Mouse (Mus musculus) bone marrow macrophage, adult 2 months (primary cell): ENCODE results near the gene Slc38a7. TPM values are rescaled to one million over a fixed set of nuclear protein-coding genes. Genes with fewer than 3 reads are reported as not detected.
"Not testable (repeated sequence)": the region's sequence is repeated elsewhere in the genome, so short reads cannot be mapped to it uniquely, and the experiment has no call there.

ENCODE experiments used
- H3K27ac ChIP-seq: 2 replicates; pipeline ENCODE4 v1.5.1; 2012; ENCODE audit warnings: low read depth, low read length; ENCODE audit not compliant: insufficient read depth
- H3K4me1 ChIP-seq: 2 replicates; pipeline ENCODE4 v1.6.1; 2012; ENCODE audit warnings: low read length; ENCODE audit not compliant: control insufficient read depth, insufficient read depth
- H3K4me3 ChIP-seq: 2 replicates; pipeline ENCODE4 v1.5.1; 2012; ENCODE audit warnings: mild to moderate bottlenecking, low read length, moderate library complexity; ENCODE audit not compliant: insufficient read depth
- CTCF ChIP-seq: IDR thresholded peaks from 2 replicates; pipeline ENCODE4 v1.5.1; 2012; ENCODE audit warnings: low read depth, mild to moderate bottlenecking, low read length, moderate library complexity
- POLR2A ChIP-seq: IDR thresholded peaks from 2 replicates; pipeline ENCODE4 v1.6.1; 2012; ENCODE audit warnings: mild to moderate bottlenecking, low read depth, low read length, borderline replicate concordance
- polyA plus RNA-seq: library from polyadenylated mRNA; stranded (reverse); fragments of >200 nt; gene quantifications from 2 replicates; pipeline ENCODE4 v1.2.4, GENCODE M21; 2012; ENCODE audit not compliant: missing spikeins, insufficient read depth, insufficient read length

Slc38a7 gene
- polyA plus RNA-seq, 1 experiment = 36.4 TPM

DNA sequence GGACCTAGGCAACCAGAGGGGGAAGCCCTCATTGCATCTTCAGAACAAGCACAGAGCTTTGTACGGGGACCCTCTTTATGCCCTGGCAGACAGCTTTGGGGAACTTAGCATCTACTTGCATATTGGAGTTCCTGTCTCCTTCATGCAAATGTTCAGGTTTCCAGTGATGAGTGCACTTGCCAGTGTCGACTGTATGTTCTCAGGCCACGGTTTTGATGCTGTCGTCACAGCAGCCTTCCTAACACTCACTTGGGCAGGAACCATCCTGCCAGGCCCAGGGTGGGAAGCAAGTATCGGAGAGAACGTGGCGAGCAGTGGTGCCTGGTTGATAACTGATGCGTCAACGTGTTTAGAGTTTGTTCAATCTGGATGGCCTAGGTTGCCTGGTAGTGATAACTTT lies 28.9 kb upstream of the Slc38a7 start:
- no peak for TF ChIP-seq CTCF
- no peak for TF ChIP-seq POLR2A
- Histone ChIP-seq H3K4me1 (peaks cover 31% of the 10 kb centered on the region), H3K4me3 (no peak overlapping the region), H3K27ac (no peak overlapping the region)

DNA sequence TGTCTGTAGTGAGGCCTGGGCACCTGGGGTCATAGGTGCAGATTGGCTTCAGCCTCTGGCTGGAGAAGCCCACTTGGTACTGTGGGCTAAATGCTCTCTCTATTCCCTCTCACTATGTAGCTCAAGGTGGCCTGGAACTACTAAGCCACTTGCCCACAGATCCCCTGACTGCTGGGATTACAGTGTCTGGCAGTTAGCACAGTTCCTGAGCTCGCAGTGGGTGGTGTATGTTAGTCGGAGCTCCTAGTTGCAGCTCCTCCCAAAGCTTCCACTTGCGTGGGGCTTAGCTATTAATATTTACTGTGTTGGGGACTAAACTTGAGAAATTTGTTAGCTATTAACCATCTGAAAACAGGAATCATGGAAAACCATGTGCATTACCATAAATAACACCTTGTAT lies 28.2 kb upstream of the Slc38a7 start:
- Histone ChIP-seq H3K27ac (no peak overlapping the region), H3K4me3 (no peak overlapping the region), H3K4me1 (peaks cover 26% of the 10 kb centered on the region)
- no peak for TF ChIP-seq POLR2A
- no peak for TF ChIP-seq CTCF

DNA sequence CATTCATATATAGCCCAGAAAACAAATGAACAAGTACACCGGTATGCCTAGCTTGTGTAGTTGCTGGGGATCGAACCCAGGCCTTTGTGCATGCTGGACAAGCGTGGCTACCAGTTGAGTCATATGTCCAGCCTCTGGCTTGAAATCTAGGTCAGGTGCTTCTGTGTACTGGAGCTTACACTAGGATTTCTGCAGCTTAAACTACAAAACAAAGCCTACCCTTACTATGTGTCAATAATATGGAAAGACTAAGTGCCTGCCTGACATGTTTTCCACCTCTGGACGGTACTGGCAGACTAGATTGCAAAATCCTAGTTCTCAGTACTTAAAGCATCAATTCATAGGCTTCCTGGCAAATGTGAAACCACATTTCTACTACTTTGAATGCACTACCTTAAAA lies 26.5 kb upstream of the Slc38a7 start:
- Histone ChIP-seq H3K4me1 (peaks cover 9% of the 10 kb centered on the region), H3K27ac (no peak overlapping the region), H3K4me3 (no peak overlapping the region)
- TF ChIP-seq CTCF (no peak), POLR2A (no peak)

DNA sequence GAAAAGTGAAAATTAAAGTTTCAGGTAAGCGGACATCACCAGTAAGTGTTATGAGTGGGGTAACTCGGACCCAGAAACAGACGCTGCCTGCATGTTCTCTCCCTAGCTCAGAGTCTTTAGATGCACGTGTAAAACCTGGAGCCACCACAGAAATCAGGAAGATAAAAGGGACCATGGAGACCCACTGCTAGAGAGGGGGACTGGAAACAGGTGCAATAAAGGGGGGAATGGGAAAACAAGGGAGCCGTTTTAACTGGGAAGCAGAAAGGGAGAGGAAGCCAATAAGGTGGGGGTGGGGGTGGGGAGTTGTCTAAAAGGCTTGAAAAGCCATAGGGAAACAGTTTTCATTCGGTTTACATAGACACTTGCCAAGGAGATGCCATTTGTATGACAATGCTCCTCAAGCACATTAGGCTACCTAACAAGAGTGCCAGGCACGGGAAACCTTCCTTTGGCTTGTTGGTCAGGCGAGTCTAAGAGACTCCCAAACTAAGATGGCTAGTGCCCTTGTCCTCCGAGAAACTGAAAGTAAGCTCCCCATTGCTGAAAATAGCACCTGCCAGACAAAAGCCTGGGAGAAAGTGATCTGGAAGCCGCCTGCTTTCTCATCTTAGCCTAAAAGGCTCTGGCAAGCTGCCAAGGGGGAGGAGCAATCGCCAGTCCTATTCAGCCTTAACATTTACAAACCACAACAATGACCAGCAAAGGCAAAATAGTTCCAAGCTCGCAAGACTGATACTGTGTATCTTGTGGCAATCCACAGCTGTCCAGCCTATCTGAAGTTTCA lies 25.0 kb upstream of the Slc38a7 start:
- Histone ChIP-seq H3K4me3 (no peak overlapping the region), H3K27ac (no peak overlapping the region), H3K4me1 (peaks cover 4% of the 10 kb centered on the region; the same call in 1 of the 2 replicates)
- TF ChIP-seq CTCF (no peak), POLR2A (no peak)

DNA sequence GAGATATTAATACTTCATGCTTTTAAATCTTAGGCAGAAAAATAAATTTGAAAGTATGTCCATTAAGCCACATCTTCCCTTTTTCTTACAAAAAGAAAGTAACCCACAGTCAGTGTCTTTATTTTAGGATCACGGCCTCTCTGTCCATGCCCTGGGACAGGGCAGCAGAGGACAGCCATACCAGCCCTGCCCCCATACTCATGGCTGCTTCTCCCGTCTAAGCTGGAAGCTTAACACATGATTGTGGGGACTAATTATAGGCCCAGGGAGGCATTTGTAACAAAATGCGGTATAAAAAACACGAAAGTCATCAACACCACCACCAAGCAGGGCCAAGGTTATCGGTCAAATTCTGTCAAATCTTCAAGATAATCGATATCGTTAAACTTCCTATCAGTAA lies 21.9 kb upstream of the Slc38a7 start:
- TF ChIP-seq CTCF (no peak), POLR2A (no peak)
- H3K4me3 ChIP-seq = no peak overlapping the region
- no peak overlapping the region for H3K27ac ChIP-seq
- 0 out of 2 replicates have a peak, but pooled peaks cover 2% of the 10 kb centered on the region for H3K4me1 ChIP-seq

DNA sequence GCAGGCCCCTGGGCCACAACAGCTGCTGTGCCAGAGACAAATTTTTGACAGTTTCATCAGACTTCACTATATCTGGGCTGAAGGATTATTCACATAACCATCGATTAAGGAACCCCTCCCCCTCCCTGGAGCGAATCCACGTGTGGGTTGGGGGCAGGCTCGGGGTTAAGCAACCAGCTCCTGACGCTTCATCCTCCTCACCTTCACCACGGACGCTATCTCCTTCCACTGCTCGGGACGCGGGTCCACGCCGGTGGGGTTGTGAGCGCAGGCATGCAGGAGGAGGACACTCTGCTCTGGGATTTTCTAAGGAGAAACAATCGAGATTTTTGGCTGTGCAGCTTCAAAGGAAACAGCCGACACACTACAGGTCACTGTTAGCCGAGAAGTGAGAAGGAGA lies 18.4 kb upstream of the Slc38a7 start:
- no peak overlapping the region for H3K4me3 ChIP-seq
- no peak for TF ChIP-seq POLR2A
- no peak for TF ChIP-seq CTCF
- H3K4me1 ChIP-seq = no peaks in the 10 kb centered on the region
- H3K27ac ChIP-seq = no peak overlapping the region

DNA sequence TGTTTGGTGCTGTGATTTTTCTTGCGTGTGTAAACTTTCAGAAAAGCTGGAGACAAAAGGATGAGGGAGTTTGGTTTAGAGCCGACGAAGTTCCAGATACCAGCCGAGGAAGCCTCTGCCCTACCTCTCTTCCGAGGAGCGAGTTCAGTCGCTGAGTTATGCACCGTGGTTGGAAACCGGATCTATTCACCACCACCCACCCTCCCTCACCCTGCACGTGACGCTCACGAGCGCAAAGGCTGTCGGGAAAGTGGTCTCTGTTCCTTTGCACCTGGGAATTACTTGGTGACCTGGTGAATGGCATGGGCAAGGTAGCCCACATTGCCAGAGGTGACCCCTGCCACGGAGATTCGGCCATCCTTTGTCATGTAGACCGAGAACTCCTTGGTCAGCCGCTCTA lies 11.5 kb upstream of the Slc38a7 start:
- not testable (repeated sequence) for H3K4me3 ChIP-seq, H3K27ac ChIP-seq, H3K4me1 ChIP-seq

DNA sequence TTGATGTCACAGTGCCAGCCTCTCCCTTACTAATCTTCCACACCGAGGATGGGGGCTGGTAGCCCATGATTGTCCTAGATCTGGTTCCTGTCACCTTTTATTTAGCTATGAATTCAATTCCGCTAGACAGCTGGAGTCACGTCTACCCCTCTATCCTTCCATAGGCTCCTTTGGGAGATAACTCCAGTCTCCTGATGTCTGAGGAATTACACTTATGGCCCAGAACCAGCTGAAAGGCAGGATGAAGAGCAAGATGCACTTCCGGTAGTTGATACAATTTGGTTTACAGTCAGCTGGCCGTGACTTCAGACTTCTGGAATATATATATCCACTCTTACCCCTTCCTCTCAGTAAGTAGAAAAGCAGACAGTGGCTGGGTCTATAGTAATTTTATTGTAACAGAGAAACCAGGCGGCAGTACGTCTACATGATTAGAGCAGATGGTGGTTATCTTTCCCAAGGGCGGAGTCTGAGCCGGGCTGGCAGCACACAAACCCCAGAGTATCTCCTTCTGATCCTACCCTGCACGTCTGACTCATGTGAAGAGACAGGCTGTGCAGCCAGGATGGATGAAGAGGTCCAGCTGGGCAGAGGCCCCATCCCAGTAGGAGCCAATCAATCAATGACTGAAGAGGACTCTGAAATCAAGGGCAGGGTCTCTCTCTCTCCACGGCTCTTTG lies 10.6 kb upstream of the Slc38a7 start:
- H3K4me3 ChIP-seq, H3K4me1 ChIP-seq, H3K27ac ChIP-seq: not testable (repeated sequence)

DNA sequence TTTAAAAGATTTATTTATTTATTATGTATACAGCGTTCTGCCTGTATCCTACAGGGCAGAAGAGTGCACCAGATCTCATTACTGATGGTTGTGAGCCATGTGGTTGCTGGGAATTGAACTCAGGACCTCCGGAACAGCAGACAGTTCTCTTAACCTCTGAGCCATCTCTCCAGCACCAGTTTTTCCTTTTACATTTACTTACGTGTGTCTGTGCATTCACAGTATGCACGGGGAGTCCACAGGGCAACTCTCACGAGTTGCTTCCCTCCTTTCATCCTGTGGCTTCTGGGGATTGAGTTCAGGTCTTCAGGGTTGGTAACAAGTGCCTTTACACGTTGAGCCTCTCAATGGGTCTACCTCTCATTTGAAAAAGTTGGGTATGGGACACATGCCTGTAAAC lies 835 bp upstream of the Slc38a7 start:
- Histone ChIP-seq H3K4me3 (no peak overlapping the region), H3K27ac (no peak overlapping the region), H3K4me1 (peaks cover 16% of the 10 kb centered on the region)
- TF ChIP-seq CTCF (no peak), POLR2A (no peak)

DNA sequence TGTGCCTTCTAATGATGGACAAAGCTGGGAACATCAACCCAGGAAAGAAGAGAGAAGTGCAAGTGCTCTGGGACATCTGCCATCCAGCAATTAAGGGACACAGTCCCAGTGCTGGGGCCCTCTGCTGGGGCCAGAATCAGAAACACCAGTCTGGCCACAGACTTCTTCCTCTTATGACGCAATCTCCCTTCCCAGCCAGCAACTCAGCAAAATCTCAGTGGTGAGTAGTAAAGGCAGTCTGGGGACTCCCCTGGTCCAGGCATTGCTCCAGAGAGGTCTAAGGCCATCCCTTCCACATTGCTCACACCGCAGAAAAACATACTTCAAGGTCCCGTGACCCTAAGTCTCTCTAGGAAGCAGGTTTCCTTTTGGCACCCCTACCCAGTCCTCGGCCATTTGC lies 1.0 kb downstream of the Slc38a7 start:
- peaks cover 16% of the 10 kb centered on the region for H3K4me1 ChIP-seq
- peak overlapping the region; percentile 87 for H3K27ac ChIP-seq
- peak overlapping the region; percentile 86 for H3K4me3 ChIP-seq

More for the DNA sequence above, 1.0 kb downstream of the Slc38a7 start:
- no peak for TF ChIP-seq CTCF
- TF ChIP-seq POLR2A = no peak
